Mouse (Mus musculus) brown adipose tissue, adult 24 weeks (tissue): Measurements from ENCODE around the gene Tas2r135. TPM values are rescaled to one million over a fixed set of nuclear protein-coding genes. Genes with fewer than 3 reads are reported as not detected.

Experiments
- H3K27ac ChIP-seq: fragments of 200-500 bp; replicated peaks from 2 replicates; pipeline ENCODE4 v1.5.1; 2012; ENCODE audit warnings: low read depth, mild to moderate bottlenecking, low read length
- H3K4me1 ChIP-seq: fragments of 200-500 bp; 2 replicates; pipeline ENCODE4 v1.6.1; 2012; ENCODE audit warnings: low read length, mixed read lengths; ENCODE audit not compliant: control insufficient read depth, insufficient read depth, insufficient read length
- H3K4me3 ChIP-seq: fragments of 200-500 bp; 2 replicates; pipeline ENCODE4 v1.5.1; 2012; ENCODE audit warnings: low read depth, mild to moderate bottlenecking, low read length, moderate library complexity; ENCODE audit not compliant: insufficient read depth
- polyA plus RNA-seq: library from polyadenylated mRNA; stranded (reverse); fragments of >200 nt; gene quantifications from 2 replicates; pipeline ENCODE4 v1.2.4, GENCODE M21; 2012; ENCODE audit not compliant: missing spikeins, insufficient read depth, insufficient read length

Tas2r135 gene
- polyA plus RNA-seq, 1 experiment, result not detected

DNA sequence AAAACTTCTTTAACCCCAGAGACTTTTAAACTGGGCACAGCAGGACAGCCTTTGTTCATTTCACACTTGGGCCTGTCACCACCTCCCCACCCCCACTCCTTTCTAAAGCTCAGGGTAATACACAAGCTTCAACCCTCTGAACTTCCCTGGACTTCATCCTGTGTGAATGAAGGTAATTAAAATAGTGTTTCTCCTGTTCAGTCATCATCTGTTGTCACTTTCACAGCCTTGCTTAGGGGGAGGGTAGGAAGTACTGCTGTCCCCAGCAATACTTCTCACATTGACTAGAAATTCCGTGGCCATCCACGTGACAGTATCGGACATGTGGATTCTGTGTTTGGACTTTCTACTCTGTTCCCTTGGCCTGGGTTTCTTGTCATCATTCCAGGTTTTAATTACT, 35.4 kb upstream of the Tas2r135 start:
- H3K4me1 ChIP-seq, result peaks cover 4% of the 10 kb centered on the region
- H3K4me3 ChIP-seq, result no peak overlapping the region
- H3K27ac ChIP-seq, result no peak overlapping the region

DNA sequence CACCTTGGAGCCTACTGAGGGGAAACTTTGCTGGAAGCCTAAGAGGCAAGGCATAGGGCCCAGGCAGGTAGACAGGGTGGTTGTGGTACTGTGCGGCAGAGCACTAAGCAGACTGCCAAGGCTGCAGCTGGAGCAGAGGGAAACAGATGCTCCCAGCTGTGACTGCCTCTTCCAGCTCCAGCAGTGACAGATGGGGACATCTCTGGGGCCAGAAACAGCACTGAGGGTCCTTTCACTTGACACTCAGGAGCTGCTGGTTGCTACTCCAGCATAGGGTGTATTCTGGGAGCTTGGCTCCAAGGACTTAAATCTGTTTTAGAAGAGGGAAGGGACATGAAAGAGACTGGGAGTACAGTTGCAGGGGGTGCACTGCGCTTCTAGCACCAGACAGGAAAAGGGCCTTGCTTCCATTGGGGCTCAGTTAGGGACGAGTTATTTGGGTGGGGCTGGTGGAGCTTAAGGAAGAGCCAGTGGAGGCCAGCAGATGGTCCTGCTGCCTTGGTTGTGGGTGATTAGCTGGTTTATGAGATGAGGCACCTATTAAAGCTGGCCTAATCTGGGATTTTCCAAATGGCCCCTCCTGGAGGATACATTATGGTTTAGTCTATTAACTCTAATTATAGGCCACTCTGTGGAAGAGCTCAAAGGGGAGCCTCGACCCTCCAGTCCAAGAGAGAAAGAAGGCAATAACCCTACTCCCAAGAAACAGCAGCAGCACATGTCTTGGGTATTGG, 34.4 kb upstream of the Tas2r135 start:
- Histone ChIP-seq H3K27ac (no peak overlapping the region), H3K4me3 (no peak overlapping the region), H3K4me1 (peaks cover 10% of the 10 kb centered on the region)

- Histone ChIP-seq H3K27ac (peak overlapping the region; percentile 12; the same call in 1 of the 2 replicates), H3K4me3 (no peak overlapping the region), H3K4me1 (peaks cover 12% of the 10 kb centered on the region)
Measured at GRCm38 (mm10) chr6:42372001-42372400, 33.2 kb upstream of the Tas2r135 start.

DNA sequence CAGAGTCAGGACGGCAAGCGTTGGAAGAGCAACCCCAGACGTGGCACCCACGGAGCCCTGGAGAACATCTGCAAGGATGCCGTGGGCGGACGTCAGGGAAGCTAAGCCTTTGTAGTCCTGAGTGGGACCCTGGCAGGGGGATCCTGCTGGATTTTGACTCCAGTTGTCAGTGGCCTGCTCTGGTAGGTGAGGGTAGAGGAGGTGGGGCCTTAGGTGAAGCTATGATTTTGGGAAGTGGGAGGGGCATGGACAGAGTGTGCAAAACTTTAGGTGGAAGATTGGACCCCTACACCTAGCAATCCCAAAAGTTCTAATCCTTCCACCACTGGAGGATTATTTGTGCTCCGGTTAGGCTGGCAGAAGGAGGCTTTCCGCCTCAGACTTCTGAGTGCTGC, 32.8 kb upstream of the Tas2r135 start:
- Histone ChIP-seq H3K4me3 (no peak overlapping the region), H3K4me1 (peaks cover 12% of the 10 kb centered on the region), H3K27ac (peak overlapping the region; percentile 12; the same call in 1 of the 2 replicates)

- peak within 1 kb of the TSS; percentile 12; the same call in 1 of the 2 replicates for H3K27ac ChIP-seq
- H3K4me3 ChIP-seq, result peak within 1 kb of the TSS; percentile 32; the same call in 1 of the 2 replicates
- H3K4me1 ChIP-seq, result peaks cover 12% of the 10 kb centered on the region
Measured at GRCm38 (mm10) chr6:42372816-42373547, 32.3 kb upstream of the Tas2r135 start, which contains the start of gene Epha1. TSS of gene Epha1 (minus strand) at chr6:42373268.

GRCm38 (mm10) chr6:42373669-42374430, 31.4 kb upstream of the Tas2r135 start:
- Histone ChIP-seq H3K4me3 (peak overlapping the region; percentile 32; the same call in 1 of the 2 replicates), H3K4me1 (peaks cover 12% of the 10 kb centered on the region), H3K27ac (no peak overlapping the region)

GRCm38 (mm10) chr6:42374701-42375100, 30.5 kb upstream of the Tas2r135 start:
- peaks cover 12% of the 10 kb centered on the region for H3K4me1 ChIP-seq
- H3K27ac ChIP-seq, result no peak overlapping the region
- H3K4me3 ChIP-seq, result no peak overlapping the region

DNA sequence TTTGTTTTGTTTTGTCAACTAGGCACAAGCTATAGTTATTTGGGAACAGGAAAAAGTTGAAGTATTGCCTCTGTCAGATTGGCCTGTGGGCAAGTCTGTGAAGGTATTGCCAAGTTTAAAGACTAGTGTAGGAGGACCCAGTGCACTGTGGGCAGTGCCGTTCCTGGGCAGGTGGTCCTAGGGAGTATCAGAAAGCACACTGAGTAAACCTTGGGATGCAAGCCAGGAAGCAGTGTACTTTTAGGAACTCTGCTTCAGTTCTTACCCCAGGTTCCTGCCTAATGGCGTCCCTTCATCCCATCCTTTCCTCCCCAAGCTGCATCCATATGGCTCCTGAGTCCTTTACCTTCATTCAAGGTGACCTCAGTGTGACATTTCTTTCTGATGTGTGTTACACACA, 30.1 kb upstream of the Tas2r135 start:
- peak overlapping the region; percentile 77 for H3K27ac ChIP-seq
- H3K4me3 ChIP-seq, result no peak overlapping the region
- peaks cover 12% of the 10 kb centered on the region for H3K4me1 ChIP-seq

DNA sequence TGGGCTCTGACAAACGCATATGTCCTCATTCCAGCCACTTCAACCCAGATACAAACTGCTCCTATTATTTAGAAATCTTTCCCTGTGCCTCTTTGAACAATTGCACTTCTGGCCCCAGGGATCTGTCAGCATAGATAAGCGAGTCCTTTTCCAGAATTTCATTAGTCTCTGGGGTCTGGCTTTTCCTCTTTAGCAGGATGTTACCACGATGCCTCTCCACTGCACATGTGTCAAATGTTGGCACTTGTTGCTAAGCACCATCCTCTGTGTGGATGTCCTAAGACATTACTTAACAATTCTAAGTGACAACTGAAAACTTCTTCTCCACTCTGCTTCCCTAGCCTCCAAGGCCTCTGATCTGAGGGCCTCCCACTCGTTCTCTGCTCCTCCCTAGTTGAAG, 29.2 kb upstream of the Tas2r135 start:
- peak overlapping the region; percentile 77 for H3K27ac ChIP-seq
- H3K4me3 ChIP-seq, result no peak overlapping the region
- peaks cover 12% of the 10 kb centered on the region for H3K4me1 ChIP-seq

- peak overlapping the region; percentile 77 for H3K27ac ChIP-seq
- peaks cover 12% of the 10 kb centered on the region for H3K4me1 ChIP-seq
- no peak overlapping the region for H3K4me3 ChIP-seq
Measured at GRCm38 (mm10) chr6:42376504-42377019, 28.7 kb upstream of the Tas2r135 start.

- H3K27ac ChIP-seq, result no peak overlapping the region
- no peak overlapping the region for H3K4me3 ChIP-seq
- H3K4me1 ChIP-seq, result peaks cover 15% of the 10 kb centered on the region
Measured at GRCm38 (mm10) chr6:42377280-42377679, 28.0 kb upstream of the Tas2r135 start.

DNA sequence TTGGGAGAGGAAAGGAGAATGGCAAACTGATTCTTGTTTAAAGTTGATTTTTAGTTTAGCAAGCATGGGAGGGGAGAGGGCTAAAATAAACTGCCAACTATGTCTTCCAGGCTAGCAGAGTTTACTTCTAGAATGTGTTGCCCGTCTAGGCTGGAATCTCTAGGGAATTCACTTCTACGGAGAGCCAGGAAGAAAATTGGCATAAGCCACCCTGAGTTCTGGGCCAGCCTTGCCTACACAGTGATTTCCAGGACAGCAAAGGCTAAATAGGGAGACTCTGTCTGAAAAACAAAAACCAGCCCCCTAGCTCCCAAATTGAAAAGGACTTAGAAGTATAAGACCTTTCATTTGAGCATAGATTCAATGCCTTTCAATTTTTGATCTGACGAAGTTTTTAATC, 25.7 kb upstream of the Tas2r135 start:
- H3K27ac ChIP-seq, result no peak overlapping the region
- peaks cover 17% of the 10 kb centered on the region for H3K4me1 ChIP-seq

GRCm38 (mm10) chr6:42380416-42381144, 24.7 kb upstream of the Tas2r135 start:
- peaks cover 11% of the 10 kb centered on the region for H3K4me1 ChIP-seq
- no peak overlapping the region for H3K4me3 ChIP-seq
- no peak overlapping the region for H3K27ac ChIP-seq

More for the DNA sequence above, 25.7 kb upstream of the Tas2r135 start:
- H3K4me3 ChIP-seq, result no peak overlapping the region

DNA sequence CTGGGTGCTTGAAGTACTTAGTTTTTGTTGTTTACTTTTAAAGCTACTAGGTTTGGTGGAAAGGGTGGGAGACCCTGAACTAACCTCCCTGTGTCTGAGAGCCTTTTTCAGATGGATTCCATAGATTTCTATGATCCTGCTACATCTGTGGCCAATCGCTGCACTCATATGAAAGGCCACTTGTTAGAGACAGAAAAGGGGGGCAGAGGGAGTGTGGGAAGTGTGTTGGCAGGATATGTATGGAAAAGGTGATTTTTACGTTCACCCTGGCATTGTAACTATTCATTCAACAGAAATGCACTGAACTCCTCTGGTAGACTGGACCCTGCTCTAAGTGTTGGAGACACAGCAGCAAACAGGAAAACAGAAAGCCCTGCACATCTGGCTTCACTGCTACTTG, 24.0 kb upstream of the Tas2r135 start:
- H3K4me3 ChIP-seq, result no peak overlapping the region
- H3K27ac ChIP-seq, result peak overlapping the region; percentile 99
- H3K4me1 ChIP-seq, result peaks cover 11% of the 10 kb centered on the region
